Mouse (Mus musculus): Measurements from ENCODE around the gene Zfp706.
"Not testable (repeated sequence)": the region's sequence is repeated elsewhere in the genome, so short reads cannot be mapped to it uniquely, and the experiment has no call there.

Gene Zfp706

DNA sequence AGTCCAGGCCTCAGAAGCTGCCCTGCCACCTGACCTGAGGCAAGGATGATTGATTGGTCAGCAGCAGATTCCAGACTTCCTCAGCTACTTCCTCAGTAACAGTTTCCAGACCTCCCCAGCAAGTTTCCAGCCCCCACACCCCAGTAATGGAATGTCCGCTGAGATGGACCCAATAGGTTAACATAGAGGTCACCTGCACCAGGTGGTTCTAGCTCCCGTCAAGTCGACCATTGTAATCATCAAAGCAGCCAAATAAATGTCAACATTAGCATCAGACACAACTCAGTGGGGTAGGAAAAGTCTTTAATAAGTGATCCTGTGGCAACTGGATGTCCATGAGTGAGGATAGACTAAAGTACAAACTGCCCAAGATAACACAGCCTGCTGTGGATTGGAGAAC lies 3.7 kb upstream of the Zfp706 start:
- DNase-seq (ENCODE audit: low spot score in 2 of 2): no peak

DNA sequence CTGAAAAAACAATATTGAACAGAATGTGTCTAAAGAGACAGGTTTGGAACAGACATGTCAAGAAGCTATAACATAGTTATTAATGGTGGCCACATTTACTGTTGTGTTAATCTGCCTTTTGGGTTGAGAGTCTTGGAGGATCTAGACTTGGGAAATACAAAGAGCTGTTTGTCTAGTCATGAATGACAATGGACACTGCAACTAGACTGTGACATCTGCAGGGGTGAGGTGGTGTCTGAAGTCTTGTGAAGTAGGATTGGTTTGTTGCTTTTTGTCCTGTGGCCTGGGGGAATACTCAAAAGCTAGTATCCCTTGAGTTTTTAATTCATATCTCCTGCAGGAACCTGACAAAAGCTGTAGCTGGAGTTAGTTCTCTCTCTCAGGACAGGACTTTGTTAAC lies 973 bp upstream of the Zfp706 start:
- no peak for DNase-seq (ENCODE audit: low spot score in 2 of 2)

DNA sequence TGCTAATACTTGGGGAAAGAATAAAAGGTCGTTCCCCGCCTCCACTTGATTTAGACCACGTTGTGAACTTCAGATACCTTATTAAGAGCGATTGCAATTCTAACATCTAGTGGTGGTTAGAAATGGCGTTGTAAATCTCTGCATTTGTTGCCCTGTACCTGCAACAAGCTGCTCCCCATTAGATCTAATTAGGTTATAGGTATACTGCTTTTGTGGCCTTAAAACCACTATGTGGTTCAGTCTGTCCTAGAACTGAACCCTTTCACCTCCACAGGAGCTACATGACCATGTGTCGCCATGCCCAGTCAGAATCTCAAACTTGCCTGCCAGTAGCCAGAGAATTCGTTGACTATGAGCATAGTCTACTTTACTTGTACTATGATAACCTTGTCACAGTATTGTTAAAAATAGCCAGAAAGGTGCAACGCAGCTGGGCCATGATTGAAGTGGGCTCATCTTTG lies 416 bp upstream of the Zfp706 start:
- DNase-seq (ENCODE audit: low spot score in 2 of 2): no peak

DNA sequence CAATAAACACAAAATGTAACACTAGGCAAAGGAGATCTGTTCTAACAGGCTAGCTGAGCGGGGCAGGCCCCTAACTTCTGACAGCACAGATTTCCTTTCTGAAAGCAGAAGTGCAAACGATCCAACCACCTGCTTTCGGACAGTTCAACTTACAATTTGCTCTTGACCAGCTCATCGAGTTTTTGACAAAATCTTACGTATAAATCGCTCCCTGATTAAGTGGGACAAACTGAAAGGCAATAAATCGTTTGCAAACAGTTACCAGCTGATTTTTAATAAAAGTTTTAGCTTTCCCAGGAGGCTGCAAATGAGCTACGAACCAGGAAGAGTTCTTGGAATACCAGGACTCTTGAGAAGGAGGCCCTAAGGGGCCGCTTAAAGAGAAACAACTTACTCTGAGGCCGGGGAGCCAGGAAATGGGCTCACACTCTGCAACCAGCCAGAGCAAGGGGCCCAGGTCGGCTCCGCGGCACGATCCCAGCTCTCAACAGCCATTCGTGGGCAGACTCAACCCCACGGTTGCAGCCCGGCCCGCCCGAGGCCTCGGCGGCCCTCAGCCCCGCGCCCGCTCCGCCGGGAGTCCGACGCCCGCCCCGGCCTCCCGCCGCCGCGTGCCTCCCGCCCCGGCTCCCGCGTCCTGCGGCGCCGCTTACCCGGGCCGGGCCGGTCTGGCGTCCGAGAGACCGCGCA lies 953 bp downstream of the Zfp706 start:
- peak; percentile 26 to 66 for DNase-seq (ENCODE audit: low spot score in 2 of 2)

DNA sequence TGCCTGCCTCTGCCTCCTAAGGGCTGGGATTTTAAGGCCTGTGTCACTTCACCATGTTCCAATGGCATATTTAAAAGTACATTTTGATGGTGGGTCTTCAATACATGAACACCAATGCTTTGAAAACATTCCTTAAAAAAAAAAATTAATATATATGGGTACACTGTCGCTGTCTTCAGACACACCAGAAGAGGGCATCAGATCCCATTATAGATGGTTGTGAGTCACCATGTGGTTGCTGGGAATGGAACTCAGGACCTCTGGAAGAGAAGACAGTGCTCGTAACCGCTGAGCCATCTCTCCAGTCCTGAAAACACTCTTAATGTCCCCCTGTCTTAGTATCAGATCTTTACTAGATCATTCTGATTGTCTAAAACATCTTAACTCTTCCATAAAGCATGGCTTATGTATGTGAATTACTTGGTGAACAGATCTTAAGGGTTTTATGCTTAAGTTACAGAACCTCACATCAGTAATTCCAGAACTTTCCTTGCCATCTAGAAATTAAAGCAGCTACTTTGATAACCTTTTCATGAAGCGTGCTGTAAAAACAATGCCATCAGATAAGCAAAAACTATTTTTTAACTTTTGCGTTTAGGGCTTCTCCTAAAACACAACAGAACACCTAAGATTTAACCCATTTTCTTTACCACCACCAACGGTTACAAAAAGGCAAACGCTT lies 1.6 kb downstream of the Zfp706 start:
- DNase-seq (ENCODE audit: low spot score in 2 of 2): no peak

DNA sequence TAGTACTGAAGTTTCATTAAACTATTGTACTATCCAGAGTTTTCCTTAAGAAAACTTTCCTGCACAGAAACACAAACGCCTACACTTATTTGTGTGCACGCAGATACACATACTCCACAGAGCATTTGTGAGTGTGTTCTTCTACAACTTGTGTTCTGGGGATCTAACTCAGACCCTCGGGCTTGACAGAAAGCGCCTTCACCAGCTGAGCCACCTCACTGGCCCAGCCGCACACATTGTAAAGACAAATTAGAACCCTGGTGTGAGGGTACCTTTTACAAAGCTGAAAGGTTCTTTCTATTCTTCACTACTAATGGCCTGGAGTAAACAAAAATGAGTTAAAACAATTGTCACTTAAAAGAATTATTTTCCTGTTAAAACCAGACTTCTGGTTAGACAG lies 2.7 kb downstream of the Zfp706 start:
- DNase-seq (ENCODE audit: low spot score in 2 of 2): no peak

DNA sequence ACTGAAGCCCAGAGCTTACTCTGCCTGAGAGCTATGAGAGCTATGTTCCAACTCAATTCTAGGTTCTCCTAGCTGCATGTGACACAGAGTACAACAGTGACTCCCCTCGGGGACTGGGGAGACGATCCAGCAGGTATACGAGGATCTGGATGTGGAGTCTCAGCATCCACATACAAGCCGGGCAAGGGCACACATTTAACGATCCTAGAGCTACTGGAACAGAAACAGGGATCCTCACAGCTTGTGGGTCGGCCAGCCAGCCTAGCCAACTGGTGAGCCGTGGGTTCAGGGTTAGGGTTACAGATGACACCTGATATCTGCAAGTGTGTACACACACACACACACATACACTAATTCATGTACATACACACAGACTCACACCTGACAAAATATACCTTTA lies 5.3 kb downstream of the Zfp706 start:
- DNase-seq (ENCODE audit: low spot score in 2 of 2): no peak

DNA sequence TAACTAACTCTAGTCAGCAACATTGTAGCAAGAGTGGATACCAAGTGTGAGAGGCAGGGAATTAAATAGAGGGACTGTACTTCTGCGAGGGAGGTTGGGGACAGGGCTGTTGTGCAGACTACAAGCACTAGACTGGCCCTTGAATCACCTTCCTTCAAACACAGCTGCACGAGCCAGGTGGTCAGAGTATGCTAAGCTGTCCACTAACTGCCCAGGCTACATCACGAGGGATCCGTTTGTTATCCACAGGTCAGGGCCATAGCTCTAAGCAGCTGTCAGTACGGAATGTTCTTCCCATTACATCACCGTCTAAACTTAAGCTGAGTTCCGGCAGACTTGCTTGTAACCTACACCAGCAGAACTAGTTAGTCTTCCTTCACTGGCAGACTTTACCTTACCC lies 8.0 kb downstream of the Zfp706 start:
- DNase-seq (ENCODE audit: low spot score in 2 of 2): not testable (repeated sequence)

DNA sequence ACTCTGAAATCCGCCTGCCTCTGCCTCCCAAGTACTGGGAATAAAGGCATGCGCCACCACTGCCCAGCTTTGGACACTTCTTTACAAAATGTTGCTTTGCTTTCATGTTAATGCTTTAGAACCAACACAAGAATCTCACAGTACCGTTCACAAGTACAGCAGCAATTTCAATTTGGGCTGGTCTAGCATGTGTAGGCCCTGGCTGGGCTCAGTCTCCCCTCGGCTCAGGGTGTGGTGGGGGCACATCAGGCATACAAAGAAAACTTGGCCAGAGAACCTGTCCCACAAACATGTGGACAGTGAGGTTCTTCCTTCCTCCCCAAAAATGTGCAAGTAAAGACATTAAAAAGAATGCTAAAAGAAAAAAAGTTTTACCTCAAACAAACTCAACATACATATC lies 12.4 kb downstream of the Zfp706 start:
- DNase-seq (ENCODE audit: low spot score in 2 of 2): no peak

DNA sequence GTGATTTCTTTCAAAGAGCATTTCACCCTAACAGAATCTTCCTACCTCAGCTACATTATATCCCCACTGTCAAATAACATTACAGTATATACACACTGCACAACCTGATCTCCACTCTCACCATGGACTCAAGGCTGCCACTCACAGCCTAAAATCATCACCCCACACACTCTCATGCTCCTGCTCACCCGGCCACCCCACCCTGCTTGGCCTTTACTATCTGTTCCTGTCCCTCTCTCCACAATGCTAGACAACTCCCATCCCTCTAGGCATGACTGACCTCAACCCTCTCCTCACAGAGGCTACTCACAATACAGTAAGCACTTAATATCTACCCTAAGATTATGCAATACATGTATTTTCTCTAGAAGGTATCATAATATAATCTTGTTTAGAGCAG lies 12.9 kb downstream of the Zfp706 start:
- DNase-seq (ENCODE audit: low spot score in 2 of 2): no peak

DNA sequence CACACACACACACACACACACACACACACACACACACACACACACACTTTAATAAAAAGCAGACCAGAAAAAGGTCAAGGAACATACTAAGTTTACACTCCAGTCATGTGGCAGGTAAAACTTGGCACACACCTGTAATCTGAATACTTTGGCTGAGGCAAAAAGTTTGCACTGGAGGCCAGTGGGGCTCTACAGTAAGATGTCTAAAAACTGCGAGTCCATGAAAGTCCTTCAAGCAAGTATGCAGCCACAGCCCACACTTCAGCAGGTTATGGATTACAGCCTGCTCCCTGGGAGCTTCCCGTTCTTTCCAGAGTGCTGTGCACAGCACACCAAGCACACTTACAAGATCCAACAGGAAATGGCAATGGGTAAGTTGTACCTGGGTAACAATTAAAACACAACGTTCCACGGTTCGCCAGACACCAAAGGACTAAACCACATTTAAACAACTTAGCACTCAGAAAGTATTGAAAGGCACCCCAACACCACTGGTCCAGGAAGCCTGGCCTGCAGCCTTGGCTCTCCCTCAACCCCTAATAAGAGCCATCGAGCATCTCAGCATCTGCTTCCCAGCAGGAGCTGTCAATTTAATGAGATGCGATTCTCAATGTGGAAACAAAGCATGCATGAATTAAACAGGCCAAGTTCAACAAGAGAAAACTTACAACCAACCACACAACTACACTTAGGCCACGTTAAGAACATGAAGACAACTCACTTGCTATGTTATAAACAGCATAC lies 14.0 kb downstream of the Zfp706 start:
- no peak for DNase-seq (ENCODE audit: low spot score in 2 of 2)

DNA sequence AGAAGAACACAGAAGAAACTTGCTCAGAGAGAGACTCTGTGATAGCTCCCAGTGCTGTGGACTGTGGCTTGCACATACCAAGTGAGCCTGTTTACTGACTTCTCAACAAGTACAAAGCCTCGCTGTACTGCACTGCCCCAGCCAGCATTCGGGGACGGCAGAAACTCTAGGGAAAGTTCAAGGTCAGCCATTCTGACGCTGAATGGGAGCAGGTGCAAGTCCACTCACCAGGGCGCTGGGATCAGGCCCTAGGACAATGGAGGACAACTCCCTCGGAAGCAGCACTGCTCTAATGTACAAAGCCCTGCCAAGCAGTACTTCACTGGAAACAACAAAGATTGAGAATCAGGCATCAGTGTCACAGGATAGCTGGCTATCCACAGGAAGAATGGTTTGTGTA lies 16.2 kb downstream of the Zfp706 start:
- no peak for DNase-seq (ENCODE audit: low spot score in 2 of 2)

DNA sequence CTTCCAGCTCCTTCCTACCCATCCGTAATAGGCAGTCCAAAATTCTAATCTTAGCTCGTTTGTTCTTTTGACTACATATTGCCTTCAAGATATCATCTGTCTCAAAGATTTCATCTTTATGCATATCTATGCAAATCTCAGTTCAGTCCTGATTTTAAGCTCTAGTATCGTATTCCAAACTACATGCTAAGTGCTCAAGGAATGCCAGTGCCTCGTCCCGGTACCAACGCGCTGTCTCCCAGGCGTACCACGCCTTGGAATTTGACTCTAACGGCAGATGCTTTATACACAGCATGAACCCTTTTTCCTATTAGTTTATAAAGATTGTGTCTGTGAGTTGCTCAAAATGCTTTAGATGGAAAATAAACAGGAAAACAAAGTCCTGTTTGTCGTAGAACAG lies 17.7 kb downstream of the Zfp706 start:
- no peak for DNase-seq (ENCODE audit: low spot score in 2 of 2)

DNA sequence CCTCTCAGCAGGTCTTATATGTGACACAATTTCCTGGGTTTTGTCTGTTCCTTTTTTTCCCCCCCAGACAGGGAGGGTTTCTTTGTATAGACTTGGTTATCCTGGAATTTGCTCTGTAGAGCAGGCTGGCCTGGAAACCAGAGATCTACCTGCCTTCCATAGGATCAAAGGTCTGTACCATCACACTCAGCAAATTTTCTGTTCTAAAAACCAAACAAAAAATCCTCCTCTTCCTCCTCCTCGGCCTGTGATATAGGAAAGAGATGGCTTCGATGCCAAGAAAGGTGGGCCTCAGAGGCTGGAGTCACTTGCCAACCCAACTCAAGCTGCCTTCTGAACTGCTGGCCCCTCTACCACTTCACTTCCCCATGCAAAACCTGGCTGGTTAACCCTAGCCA lies 18.9 kb downstream of the Zfp706 start:
- DNase-seq (ENCODE audit: low spot score in 2 of 2): no peak

DNA sequence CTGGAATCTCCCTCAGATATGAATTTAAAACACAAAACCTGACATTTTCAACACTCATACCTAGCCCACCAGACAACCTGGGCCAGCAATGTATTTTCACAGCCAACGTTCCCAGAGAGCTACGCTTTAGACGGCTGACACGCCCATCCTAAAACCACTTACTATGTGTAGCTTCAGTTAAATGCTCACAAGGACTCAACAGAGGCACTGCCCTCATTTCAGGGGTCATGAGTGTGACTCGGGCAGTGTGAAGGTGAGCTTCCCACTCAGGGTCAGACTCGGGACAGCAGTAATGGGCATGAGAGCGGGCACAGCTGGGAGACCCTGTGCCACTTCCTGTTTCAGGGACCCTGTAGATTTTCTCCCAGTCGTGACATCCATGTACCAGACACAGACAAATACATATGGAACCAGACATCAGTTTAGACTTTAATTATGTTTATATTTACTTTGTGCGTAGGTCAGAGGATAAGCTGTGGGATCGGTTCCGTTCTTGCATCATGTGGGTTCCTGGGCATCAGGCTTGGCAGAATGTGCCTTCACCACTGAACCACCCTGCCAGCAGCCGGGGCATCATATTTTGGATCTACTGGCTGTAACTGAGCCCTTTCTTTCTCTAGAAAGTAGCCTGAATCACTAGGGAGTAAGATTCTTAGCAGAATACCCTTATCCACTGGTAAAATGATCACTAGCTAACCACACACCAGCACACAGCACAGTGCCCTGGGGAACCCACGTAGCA lies 19.4 kb downstream of the Zfp706 start:
- DNase-seq (ENCODE audit: low spot score in 2 of 2): no peak

DNA sequence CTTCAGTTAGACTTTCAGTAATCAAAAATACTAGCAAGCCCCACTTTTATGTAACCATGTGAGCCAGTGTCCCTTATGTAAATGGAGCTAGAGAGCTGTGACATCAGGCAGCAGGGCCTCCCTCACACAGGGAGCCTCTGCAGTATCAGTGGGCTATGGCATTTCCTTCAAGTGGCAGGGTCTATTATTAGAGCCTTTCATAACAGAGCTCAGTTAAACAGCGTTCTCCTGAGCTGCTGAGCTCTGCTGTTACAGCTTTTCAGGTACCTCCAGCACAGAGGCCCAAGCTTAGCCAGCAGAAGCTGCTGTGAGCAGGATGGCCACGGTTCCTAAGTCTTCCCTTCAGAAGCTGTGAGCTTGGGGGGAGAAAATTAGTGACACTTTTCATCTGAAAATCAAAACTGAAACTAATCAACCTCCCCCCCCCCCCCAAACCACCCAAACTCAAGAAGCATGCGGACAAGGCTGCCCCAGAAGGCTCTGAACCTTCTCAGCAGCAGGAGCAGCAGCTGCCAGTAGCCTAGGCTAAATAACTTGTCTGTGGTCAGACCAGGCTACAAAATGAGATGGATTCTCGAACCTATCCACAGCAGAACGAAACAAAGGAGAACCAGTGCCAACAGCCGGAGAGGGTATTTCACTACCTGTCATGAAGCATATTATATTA lies 20.2 kb downstream of the Zfp706 start:
- DNase-seq (ENCODE audit: low spot score in 2 of 2): peak in 1 of 2 experiments; percentile 34

DNA sequence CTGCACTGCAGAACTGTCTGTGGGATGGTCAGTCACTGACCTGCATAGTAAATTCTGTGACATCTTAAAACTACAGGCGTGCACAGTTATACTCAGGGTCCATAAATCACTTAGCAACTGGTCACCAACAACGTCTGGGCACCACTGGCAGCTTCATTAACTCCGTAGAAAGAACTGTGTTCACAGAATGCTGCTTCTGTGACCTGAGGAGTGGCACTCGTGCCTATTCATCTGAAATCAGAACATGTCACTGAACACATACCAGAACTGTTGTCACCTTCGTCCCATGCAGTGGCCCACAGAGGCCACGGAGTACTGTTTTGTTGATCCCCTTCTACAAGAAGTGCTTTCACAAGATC lies 22.0 kb downstream of the Zfp706 start:
- no peak for DNase-seq (ENCODE audit: low spot score in 2 of 2)

DNA sequence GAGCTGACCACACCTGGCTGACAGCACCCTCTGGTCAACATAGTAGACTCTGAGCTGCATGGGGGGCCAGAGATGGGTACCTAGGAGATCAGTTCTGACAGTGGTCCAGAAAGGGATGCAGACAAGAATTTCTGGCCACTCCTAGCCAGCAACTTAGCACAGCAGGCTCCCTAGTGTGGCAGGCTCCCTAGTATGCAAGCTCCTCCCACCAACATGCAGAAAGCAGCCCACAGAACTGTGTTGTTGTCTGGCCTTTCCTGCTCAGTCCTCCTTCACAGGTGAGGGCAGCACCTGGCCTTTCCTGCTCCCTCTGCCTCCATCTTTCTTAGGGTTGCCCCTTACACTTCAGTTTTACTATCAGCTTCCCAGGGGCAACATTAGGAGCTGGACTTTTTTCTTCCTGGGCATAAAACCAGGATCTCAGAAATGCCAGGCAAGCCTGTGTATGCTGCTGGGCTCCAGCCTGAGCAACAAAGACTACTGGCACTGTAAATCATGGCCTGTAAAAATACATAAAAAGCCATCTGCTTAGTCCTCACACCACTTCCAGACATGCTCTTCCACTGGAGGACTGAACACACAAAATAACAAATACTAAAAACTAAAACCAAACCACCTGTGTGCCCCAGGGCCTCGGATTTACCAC lies 22.5 kb downstream of the Zfp706 start:
- no peak for DNase-seq (ENCODE audit: low spot score in 2 of 2)

DNA sequence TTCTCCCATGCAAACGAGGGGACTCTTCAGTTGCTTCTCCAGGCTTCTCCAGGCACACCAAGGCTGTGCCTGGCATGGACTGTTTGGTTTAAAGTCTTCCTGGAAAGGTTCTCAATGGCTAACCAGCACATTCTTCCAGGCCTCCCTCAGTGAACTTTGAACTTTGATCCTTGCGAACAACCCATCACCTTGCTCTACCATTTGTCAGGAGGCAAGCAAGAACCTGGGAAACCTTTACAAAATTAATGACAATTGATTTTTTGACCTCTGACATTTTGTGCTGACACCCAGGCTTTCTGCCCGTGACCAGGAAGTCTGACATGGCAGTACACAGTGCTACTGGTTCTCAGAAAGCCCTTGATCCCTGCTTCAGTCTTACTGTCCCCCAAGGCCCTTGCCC lies 24.1 kb downstream of the Zfp706 start:
- no peak for DNase-seq (ENCODE audit: low spot score in 2 of 2)

DNA sequence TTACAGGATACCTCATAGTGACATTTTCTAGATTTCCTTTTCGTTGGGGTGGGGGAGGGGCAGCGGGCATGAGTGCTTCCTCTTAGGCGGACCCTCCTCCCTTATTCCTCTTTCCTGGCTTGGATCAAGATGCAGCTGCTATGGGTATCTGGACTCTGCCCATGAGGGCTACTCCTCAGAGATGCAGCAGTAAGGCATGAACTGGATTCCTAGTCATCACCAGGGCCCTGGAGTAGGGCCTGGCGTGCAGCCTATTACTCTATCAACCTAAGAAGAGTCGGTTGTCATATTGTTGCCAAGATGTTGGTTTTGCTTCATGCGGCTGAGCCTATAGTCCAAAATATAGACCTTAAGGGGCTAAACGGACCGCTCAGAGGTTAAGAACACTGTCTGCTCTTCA lies 27.3 kb downstream of the Zfp706 start:
- no peak for DNase-seq (ENCODE audit: low spot score in 2 of 2)

DNA sequence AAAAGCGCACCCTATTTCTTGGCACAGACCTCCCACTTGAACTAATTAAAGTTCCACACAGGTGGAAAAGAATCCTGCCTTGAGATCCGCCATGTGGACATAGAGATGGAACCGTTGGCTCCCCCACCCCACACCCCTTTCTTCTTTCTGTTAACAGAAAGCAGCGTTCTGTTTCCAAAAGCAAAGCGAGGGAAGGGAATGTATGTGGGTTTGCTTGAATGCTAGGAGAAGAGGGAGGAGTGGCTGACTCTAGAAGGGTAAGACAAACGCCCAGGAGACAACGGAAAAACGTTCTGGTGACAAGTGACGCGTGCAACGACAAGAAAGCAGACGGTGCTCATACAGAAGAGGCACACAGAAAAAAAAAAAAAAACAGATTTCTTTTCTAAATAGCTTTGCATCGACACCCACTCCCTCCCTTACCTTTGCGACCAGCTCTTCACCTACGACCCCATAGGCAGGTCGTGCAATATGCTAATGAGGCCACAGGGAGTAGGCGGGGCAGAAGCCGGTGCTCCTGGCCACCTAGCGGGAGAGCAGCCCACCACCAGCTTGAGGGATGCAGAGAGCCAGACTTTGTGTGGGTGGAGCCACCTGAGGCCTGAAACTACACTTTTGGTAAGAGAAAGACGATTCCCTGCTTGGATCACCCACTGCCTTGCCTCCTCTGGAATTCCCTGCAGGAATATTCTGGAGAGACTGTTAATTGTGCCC lies 27.9 kb downstream of the Zfp706 start:
- DNase-seq (ENCODE audit: low spot score in 2 of 2): peak; percentile 9 to 52

Data from natural killer cell, adult 2 months (primary cell).